Mouse (Mus musculus) cerebellum, adult 2 months (tissue): ENCODE measurements around the gene Pou6f2.

Experiments used
- CTCF ChIP-seq: fragments of 200-500 bp; IDR thresholded peaks from 2 replicates; pipeline ENCODE4 v1.5.1; 2011; ENCODE audit warnings: low read depth, mild to moderate bottlenecking, control low read depth, low read length, moderate library complexity, borderline replicate concordance; ENCODE audit not compliant: insufficient read depth
- POLR2A ChIP-seq: fragments of 200-500 bp; IDR thresholded peaks from 2 replicates; pipeline ENCODE4 v1.6.1; 2011; ENCODE audit warnings: low read length, control low read depth, borderline replicate concordance; ENCODE audit not compliant: insufficient read depth

DNA sequence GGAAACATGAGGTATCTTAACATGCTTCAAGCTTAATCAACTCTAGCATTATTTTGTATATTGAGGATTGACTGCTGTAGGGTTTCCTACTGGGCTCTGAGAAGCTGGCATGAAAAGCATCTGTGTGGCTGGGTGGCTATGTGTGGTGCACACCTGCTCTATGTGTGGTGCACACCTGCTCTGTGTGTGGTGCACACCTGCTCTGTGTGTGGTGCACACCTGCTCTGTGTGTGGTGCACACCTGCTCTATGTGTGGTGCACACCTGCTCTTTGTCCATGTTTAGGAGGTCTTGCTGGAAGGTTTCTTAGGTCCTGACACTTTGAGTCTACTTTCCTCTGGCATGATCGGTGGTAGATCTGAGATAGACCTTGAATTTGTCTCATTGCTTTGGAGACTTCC, 233.3 kb downstream of the Pou6f2 start:
- TF ChIP-seq CTCF (no peak), POLR2A (no peak)
